Mouse (Mus musculus) neural tube, embryonic 12.5 days (tissue): ENCODE measurements at regions not wholly inside any gene's neighbourhood (a gene's known extent, or its start where the extent isn't known, plus 50 kb on each side); places are given as distances from the start of the nearest gene placed in this dataset.

Experiments used
- ATAC-seq: fragments of 200-750 bp; cut with Nextera tagmentation; 2 replicates; pipeline ENCODE4 v1.8.0; 2017; ENCODE audit warnings: low read depth, mild to moderate bottlenecking, moderate TSS enrichment, moderate library complexity; ENCODE audit not compliant: low FRiP score
- H3K27ac ChIP-seq: fragments of 300-500 bp; sonication (generic); 2 replicates; pipeline ENCODE4 v1.5.1; 2016
- H3K27me3 ChIP-seq: fragments of 300-500 bp; sonication (generic); replicated peaks from 2 replicates; pipeline ENCODE4 v1.6.1; 2016; ENCODE audit warnings: mild to moderate bottlenecking
- H3K36me3 ChIP-seq: fragments of 300-500 bp; sonication (generic); 2 replicates; pipeline ENCODE4 v1.6.1; 2016; ENCODE audit warnings: mild to moderate bottlenecking
- H3K4me1 ChIP-seq: fragments of 300-500 bp; sonication (generic); 2 replicates; pipeline ENCODE4 v1.6.1; 2016
- H3K4me2 ChIP-seq: fragments of 300-500 bp; sonication (generic); replicated peaks from 2 replicates; pipeline ENCODE4 v1.6.1; 2016; ENCODE audit warnings: mild to moderate bottlenecking
- H3K4me3 ChIP-seq: fragments of 300-500 bp; sonication (generic); 2 replicates; pipeline ENCODE4 v1.5.1; 2016
- H3K9ac ChIP-seq: fragments of 300-500 bp; sonication (generic); 2 replicates; pipeline ENCODE4 v1.6.1; 2016; ENCODE audit warnings: mild to moderate bottlenecking
- H3K9me3 ChIP-seq: fragments of 300-500 bp; sonication (generic); 2 replicates; pipeline ENCODE4 v1.6.1; 2016; ENCODE audit warnings: mild to moderate bottlenecking
- WGBS: fragments of 180-500 bp; shearing (Covaris S2); methylation state at CpG from one replicate; pipeline ENCODE4 v1.1.7; 2016; 5-methylcytosine and 5-hydroxymethylcytosine counted together

DNA sequence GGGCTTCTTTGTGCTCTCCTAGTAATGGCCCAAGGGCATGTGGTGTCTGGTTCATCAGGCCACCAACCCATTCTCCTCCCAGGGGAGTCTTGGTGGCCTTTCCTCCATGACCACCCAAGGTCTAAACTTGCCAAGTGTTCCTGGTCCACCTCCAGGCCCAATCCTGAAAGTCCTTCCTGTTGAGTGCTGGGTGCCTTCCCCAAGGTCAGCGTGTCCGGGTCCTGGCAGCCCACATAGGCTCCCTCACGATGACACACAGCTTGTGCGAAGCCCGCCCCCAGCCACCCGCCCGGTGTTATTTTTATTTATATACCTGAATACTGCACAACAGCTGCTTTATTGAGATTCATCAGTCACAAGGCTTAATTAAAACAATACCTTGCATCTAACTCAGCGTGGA is 161.8 kb upstream of the A530016L24Rik start:
- H3K36me3 ChIP-seq, result no peaks in the 10 kb centered on the region

DNA sequence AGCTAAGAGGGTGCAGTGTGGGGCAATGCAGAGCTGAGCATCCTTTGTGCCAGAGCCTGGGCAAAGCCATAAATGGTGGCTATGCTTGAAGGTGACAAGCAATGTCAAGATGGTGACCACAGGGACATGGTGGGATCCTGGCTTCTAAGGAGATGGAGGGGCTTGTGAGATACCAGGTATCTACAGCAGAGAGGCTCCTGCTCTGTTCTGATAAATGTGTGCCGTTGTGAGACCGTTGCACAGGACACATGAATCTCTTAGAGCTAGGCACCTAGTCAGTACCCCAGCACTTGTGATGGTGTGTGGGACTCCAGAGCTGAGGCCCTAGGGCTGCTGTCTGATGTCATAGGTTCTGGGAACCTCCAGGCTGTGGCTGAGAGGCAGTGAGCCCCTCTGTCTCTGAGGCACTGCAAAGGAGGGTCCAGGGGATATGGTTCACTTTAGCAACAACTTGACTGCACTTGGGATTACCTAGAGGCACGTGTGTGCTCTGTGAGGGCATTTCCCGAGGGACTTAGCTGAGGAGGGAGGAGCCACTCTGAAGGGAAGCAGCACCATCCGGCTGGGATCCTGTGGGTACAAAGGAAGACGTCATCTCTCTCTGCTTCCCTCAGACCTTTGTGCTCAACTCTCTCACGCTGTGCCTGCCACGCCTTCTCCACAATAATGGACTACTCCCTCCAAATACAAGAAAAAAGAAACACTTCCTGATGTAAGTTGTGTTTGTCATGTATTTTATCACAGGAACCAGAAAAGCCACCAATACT is 160.3 kb upstream of the A530016L24Rik start:
- no peak overlapping the region for H3K9ac ChIP-seq
- H3K4me3 ChIP-seq, result no peak overlapping the region
- no peaks in the 10 kb centered on the region for H3K36me3 ChIP-seq
- H3K9me3 ChIP-seq, result no peaks in the 10 kb centered on the region
- 26% methylated on average over 8 of the region's 8 CpGs for WGBS
- peak overlapping the region; percentile 26 for H3K4me2 ChIP-seq
- H3K4me1 ChIP-seq, result peaks cover 66% of the 10 kb centered on the region
- peaks cover 15% of the 10 kb centered on the region; the same call in 1 of the 2 replicates for H3K27me3 ChIP-seq
- peak; percentile 24; the same call in 1 of the 2 replicates for ATAC-seq
- H3K27ac ChIP-seq, result no peak overlapping the region

More for the DNA sequence above, 161.8 kb upstream of the A530016L24Rik start:
- Histone ChIP-seq H3K9me3 (no peaks in the 10 kb centered on the region), H3K27me3 (peaks cover 15% of the 10 kb centered on the region; the same call in 1 of the 2 replicates), H3K4me1 (peaks cover 56% of the 10 kb centered on the region), H3K27ac (no peak overlapping the region), H3K4me3 (no peak overlapping the region), H3K9ac (no peak overlapping the region), H3K4me2 (no peak overlapping the region)
- WGBS, result 86% methylated on average over 8 of the region's 8 CpGs
- ATAC-seq, result no peak

DNA sequence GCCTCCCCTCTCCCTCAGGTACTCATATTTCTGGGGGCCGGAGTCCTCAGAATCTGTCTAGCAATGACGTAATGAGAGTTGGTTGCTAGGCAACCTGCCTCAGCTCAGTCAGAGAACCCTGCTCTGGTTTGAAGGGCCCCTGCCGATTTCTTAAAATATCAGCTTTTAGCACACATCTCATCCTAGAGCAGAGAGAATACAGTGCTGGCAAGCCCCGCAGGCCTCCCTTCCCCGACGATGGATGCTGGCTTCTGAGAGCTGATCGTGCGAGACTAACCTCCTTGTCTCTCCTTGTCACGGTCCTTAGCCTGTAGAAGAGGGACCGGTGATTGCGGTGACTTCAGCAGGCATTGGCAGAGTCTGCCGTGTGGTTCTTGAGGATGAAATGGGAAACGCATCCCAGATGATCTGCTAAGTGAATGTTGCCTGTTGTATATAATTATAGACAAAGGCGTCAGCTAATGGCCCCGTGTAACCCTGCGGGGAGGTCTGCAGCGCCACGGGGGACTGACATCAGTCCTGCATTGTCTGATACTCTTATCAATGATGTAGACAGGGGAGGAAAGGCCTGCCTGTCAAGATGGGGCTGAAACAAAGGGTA is 159.4 kb upstream of the A530016L24Rik start:
- peaks cover 15% of the 10 kb centered on the region; the same call in 1 of the 2 replicates for H3K27me3 ChIP-seq
- ATAC-seq, result peak; percentile 51
- H3K36me3 ChIP-seq, result no peaks in the 10 kb centered on the region
- H3K9me3 ChIP-seq, result no peaks in the 10 kb centered on the region
- peaks cover 70% of the 10 kb centered on the region for H3K4me1 ChIP-seq
- peak overlapping the region; percentile 26 for H3K4me2 ChIP-seq
- peak overlapping the region; percentile 57; the same call in 1 of the 2 replicates for H3K27ac ChIP-seq
- 0 out of 2 replicates have a peak overlapping the region, but pooled peaks have one; percentile 1 for H3K9ac ChIP-seq
- no peak overlapping the region for H3K4me3 ChIP-seq
- 12% methylated on average over 18 of the region's 18 CpGs for WGBS

DNA sequence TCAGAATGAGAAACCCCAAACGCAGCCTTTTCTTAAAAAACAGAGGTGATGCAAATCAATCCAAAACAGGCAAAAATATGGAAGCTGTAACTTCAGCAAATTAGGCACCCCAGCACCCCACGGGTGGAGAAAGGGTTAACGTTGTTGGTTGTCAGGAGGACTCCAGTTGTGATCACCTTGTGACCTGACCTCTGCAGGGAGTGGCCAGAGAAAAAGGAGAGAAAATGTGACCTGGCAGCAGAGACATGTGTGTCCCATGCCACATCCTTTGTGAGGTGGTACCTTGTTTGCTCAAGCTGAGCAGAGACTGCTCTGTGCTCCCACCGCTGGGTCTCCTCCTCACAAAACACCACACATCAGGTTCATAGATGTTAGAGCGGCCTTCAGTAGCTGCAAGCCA is 158.7 kb upstream of the A530016L24Rik start:
- Histone ChIP-seq H3K4me1 (peaks cover 77% of the 10 kb centered on the region), H3K4me2 (no peak overlapping the region), H3K27ac (peak overlapping the region; percentile 57; the same call in 1 of the 2 replicates), H3K9me3 (no peaks in the 10 kb centered on the region), H3K27me3 (peaks cover 9% of the 10 kb centered on the region; the same call in 1 of the 2 replicates), H3K36me3 (no peaks in the 10 kb centered on the region), H3K4me3 (no peak overlapping the region), H3K9ac (no peak overlapping the region)
- ATAC-seq, result no peak
- WGBS, result 57% methylated on average over 5 of the region's 5 CpGs

DNA sequence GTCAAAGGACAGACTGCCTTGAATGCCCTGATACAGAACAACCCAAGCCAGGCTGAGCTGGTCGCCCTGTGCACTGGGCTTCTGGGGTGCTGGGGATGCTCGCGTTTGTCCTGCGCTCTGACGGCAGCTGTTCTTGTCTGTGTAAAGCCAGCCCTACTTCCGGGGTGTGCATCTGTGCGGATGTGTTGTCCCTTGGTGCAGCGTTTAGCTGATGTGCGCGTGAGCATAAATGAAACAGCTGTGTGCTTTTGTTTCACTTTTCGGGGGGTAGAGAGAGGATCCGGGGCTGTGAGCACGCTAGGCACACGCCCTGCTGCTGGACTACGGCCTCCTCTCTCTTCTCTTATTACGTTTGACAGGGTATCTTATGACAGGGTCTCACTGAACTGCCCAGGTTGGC is 158.2 kb upstream of the A530016L24Rik start:
- Histone ChIP-seq H3K36me3 (no peaks in the 10 kb centered on the region), H3K27ac (no peak overlapping the region), H3K4me1 (peaks cover 82% of the 10 kb centered on the region), H3K27me3 (0 out of 2 replicates have a peak, but pooled peaks cover 6% of the 10 kb centered on the region), H3K9me3 (no peaks in the 10 kb centered on the region), H3K9ac (no peak overlapping the region), H3K4me2 (no peak overlapping the region), H3K4me3 (no peak overlapping the region)
- WGBS, result 77% methylated on average over 16 of the region's 16 CpGs
- ATAC-seq, result no peak

DNA sequence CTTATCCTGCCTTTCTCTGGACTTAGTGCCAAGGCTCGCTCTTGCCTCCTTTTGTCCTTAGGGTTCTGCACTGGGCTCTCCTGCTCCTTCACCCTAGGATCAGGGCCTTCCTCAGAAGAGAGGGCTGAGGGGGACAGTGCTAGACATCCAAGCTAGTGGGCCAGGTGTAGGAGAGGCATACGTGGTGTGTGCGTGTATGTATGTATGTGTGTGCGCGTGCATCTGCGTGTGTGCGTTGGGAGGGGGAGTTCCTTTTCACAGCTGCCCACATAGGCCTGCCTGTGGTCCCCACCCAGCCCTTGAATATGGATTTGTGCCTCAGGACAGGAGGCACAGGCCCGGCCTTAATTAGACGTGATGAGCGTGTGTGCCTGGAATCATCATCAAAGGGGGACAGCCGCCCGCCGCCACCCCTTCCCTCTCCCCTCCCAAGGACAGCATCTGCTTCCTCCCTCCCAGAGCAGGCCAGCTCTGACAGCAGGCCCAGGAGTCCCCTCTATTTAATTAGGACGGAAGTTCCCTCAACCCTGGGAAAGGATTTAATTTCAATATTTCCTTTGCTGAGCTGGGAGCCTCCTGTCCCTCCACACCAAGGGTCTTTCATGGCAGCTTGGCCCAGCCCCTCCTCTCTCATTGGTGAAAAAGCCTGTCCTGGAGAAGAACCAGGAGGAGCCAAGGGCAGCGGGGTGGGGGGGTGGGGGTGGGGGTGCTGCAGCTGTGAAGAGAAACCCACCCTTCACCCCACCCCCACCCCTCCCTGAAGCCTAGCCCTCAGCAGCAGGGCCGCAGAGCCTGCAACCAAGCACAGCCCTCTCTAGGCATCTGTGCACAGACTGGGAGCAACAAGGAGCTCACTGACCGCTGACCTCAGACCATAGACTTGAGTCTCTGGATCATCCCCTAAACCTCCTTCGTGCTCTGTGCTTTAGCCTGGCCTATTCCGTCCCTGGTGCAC is 155.8 kb upstream of the A530016L24Rik start:
- Histone ChIP-seq H3K9me3 (no peaks in the 10 kb centered on the region), H3K9ac (no peak overlapping the region), H3K4me1 (peaks cover 88% of the 10 kb centered on the region), H3K27me3 (no peaks in the 10 kb centered on the region), H3K4me3 (no peak overlapping the region), H3K4me2 (0 out of 2 replicates have a peak overlapping the region, but pooled peaks have one; percentile 9), H3K27ac (peak overlapping the region; percentile 51; the same call in 1 of the 2 replicates), H3K36me3 (no peaks in the 10 kb centered on the region)
- ATAC-seq, result peak; percentile 25
- 32% methylated on average over 19 of the region's 19 CpGs for WGBS

DNA sequence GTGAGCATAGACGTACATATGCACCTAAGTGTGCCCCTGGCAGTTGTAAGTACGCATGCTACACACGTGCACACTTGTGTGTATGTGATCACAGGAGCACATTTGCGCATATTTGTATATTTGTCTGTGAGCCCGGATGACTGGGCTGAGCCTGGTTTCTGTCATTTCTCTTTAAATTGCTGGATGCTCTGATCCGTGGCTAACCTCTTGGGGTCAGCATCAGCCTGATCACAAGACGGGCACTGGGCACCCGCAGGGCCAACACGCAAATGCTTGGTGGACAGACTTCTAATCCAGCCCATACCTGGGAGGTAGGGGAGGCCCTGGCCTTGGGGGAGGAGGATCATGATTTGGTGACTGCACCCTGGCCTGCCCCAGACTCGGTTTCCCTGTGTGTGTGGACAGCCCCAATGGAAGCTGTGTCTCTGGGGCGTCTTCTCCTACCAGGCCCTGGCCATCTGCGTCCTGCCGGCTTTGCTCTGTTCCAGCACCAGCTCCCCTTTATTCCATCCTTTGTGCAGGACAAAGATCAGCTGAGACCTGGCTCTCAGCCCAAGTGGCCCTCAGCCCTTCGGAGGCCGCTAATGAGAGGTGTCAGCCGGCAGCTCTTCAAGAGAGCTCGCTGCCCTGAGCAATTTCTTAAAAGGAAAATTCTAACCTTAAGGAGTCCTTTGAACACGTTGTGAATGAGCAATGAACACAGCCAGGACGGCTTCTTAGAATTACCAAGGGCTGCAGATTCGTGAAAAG is 155.0 kb upstream of the A530016L24Rik start:
- H3K36me3 ChIP-seq, result no peaks in the 10 kb centered on the region
- H3K4me2 ChIP-seq, result 0 out of 2 replicates have a peak overlapping the region, but pooled peaks have one; percentile 9
- H3K27ac ChIP-seq, result peak overlapping the region; percentile 51; the same call in 1 of the 2 replicates
- ATAC-seq, result no peak
- H3K4me3 ChIP-seq, result no peak overlapping the region
- WGBS, result 47% methylated on average over 20 of the region's 20 CpGs
- peaks cover 84% of the 10 kb centered on the region for H3K4me1 ChIP-seq
- H3K9me3 ChIP-seq, result no peaks in the 10 kb centered on the region
- no peaks in the 10 kb centered on the region for H3K27me3 ChIP-seq
- H3K9ac ChIP-seq, result no peak overlapping the region

DNA sequence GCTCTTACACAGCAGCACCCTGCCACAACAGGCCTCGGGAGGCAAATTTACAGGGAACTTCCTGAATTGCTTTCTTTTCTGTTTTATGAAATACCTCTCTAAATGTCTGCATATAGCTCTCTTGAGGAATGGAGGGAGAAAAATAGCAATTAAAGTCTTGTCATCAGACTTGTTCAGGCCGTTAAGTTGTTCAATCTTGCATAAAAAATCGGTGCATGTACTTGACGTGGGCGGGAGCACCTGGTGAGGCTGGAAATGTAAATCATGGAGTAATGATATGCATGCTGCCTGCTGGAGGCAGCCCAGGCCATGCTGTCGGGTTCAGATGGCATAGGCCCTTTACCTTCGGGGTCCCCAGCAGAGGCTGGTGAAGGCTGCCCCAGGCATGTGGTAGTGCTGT is 153.6 kb upstream of the A530016L24Rik start:
- WGBS, result 48% methylated on average over 7 of the region's 7 CpGs
- ATAC-seq, result no peak
- Histone ChIP-seq H3K36me3 (no peaks in the 10 kb centered on the region), H3K27me3 (0 out of 2 replicates have a peak, but pooled peaks cover 7% of the 10 kb centered on the region), H3K27ac (no peak overlapping the region), H3K9ac (no peak overlapping the region), H3K4me2 (no peak overlapping the region), H3K4me1 (peaks cover 79% of the 10 kb centered on the region), H3K9me3 (no peaks in the 10 kb centered on the region), H3K4me3 (no peak overlapping the region)

DNA sequence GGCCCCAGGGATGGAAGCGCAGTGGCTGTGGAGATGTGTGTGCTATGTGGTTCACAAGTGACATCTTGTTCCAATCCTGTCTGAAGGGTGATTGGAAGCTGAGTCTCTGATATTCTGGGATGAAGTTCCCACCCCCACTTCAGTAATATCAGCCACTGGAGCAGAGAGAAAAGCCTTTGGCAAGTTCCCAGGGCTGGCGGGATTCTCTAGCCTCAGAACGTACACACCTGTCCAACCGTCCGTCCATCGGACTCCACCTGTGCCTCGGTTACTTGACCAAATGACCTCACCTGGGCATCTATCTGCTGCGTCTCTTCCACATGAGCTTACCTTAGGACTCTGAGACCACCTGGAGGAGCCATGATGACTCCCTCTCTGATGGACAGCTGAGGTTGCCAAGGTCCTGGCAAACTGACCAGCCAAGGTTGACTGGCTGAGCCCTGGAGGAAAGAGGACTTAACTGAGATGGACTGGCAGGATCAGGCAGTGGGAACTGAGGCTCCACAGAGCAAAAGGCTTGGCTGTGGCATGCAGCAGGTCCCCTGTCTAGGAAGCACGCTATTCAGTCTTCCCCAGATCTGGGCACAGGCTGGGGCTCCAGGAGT is 152.5 kb upstream of the A530016L24Rik start:
- no peaks in the 10 kb centered on the region for H3K36me3 ChIP-seq
- no peak overlapping the region for H3K4me2 ChIP-seq
- no peaks in the 10 kb centered on the region for H3K9me3 ChIP-seq
- H3K4me3 ChIP-seq, result no peak overlapping the region
- H3K4me1 ChIP-seq, result peaks cover 72% of the 10 kb centered on the region
- H3K27me3 ChIP-seq, result 0 out of 2 replicates have a peak, but pooled peaks cover 12% of the 10 kb centered on the region
- no peak overlapping the region for H3K27ac ChIP-seq
- ATAC-seq, result no peak
- WGBS, result 91% methylated on average over 9 of the region's 9 CpGs
- H3K9ac ChIP-seq, result no peak overlapping the region

DNA sequence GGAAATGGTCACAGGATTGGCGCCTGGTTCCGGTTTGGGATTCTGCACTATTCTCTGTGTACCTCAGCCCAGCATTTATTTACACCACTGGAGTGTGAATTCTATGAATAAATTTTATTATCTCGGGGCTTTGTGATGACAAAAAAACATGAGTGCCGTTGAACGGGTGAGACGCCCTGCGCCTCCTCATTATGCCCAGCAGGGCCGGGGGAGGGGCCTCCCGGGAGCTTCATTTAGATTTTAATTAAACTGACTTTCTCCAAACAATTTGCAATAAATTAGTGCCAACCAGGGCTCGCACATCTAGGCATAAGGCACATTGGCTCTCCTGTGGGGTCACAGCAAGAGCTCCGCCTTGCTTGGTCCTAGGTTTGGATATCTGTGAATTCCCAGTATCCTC is 151.8 kb upstream of the A530016L24Rik start:
- H3K4me1 ChIP-seq, result peaks cover 66% of the 10 kb centered on the region
- no peak overlapping the region for H3K4me3 ChIP-seq
- no peaks in the 10 kb centered on the region for H3K36me3 ChIP-seq
- no peak overlapping the region for H3K27ac ChIP-seq
- 42% methylated on average over 11 of the region's 11 CpGs for WGBS
- no peaks in the 10 kb centered on the region for H3K9me3 ChIP-seq
- H3K4me2 ChIP-seq, result no peak overlapping the region
- ATAC-seq, result no peak
- 0 out of 2 replicates have a peak, but pooled peaks cover 12% of the 10 kb centered on the region for H3K27me3 ChIP-seq
- no peak overlapping the region for H3K9ac ChIP-seq

DNA sequence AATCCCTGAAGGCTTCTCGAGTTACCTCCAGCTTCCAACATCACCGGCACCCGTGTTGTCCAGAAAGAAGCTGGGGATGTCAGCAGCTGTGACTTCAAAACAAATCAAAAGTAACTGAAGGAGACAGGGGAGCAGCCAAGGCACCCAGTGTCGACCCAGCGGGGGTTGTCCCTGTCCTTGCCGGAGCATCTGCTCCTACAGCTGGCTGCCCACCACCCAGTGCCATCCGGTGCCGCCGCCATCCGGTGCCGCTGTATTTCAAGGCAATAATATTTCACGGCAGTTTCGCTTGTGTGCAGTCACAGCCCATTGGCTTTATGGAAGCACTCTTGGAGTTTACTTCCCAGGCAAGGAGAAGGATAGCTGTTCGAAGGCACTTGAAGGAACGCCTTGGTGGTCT is 150.3 kb upstream of the A530016L24Rik start:
- Histone ChIP-seq H3K4me1 (peaks cover 51% of the 10 kb centered on the region), H3K9ac (no peak overlapping the region), H3K9me3 (no peaks in the 10 kb centered on the region), H3K36me3 (no peaks in the 10 kb centered on the region), H3K27me3 (0 out of 2 replicates have a peak, but pooled peaks cover 12% of the 10 kb centered on the region), H3K4me2 (no peak overlapping the region), H3K27ac (no peak overlapping the region), H3K4me3 (no peak overlapping the region)
- no peak for ATAC-seq
- 59% methylated on average over 15 of the region's 15 CpGs for WGBS
